Comparison of ENCODE assay signal across 8 mouse cellular contexts in genomic region chr7:134671003-134671461, GRCm38 (mm10). TPM values are rescaled to one million over a fixed set of nuclear protein-coding genes. Genes with fewer than 3 reads are reported as not detected.
DNase-seq lines count a peak whose midpoint lies in the region; ATAC-seq and TF ChIP-seq lines count a peak whose summit lies in the region.

No protein-coding gene starts in this region.

- TF ChIP-seq CTCF in hindbrain, postnatal 0 days (IDR thresholded peaks at IDR 0.05; ENCODE audit: low read depth): no peak
- no peak for TF ChIP-seq CTCF in liver, postnatal 0 days (IDR thresholded peaks at IDR 0.05; ENCODE audit: low read depth)

- peak overlapping the region; percentile 57 for H3K4me3 ChIP-seq in hindbrain, postnatal 0 days (ENCODE audit: low read length)
- H3K4me3 ChIP-seq in liver, postnatal 0 days (ENCODE audit: low read depth, low read length): peak overlapping the region; percentile 67

- peak; percentile 74 for DNase-seq in Muller cell, postnatal 12 days (ENCODE audit: inconsistent ontology term)
- peak; percentile 34 for DNase-seq in adrenal gland, postnatal 25 days
- peak; percentile 56 for DNase-seq in gastrocnemius, postnatal 10 days
- DNase-seq in hindbrain, postnatal 0 days (ENCODE audit: low spot score): peak; percentile 61
- peak; percentile 36 for DNase-seq in liver, postnatal 0 days
- DNase-seq in ovary, postnatal 14 days (ENCODE audit: low spot score): peak; percentile 33
- no peak for DNase-seq in spleen, adult 18-20 months
- DNase-seq in frontal cortex, adult 2 months (ENCODE audit: extremely low spot score in 1 of 2, low spot score in 1 of 2): no peak

- peak; percentile 58 for ATAC-seq in hindbrain, postnatal 0 days
- ATAC-seq in liver, postnatal 0 days: peak; percentile 58

- 3% methylated on average over 28 of the region's 28 CpGs for WGBS in hindbrain, postnatal 0 days
- 6% methylated on average over 28 of the region's 28 CpGs for WGBS in liver, postnatal 0 days (ENCODE audit: insufficient replicate concordance)

- peak overlapping the region; percentile 76 for H3K4me2 ChIP-seq in hindbrain, postnatal 0 days (ENCODE audit: low read depth, low read length)
- peak overlapping the region; percentile 81 for H3K4me2 ChIP-seq in liver, postnatal 0 days (ENCODE audit: low read depth, low read length)

- H3K9me3 ChIP-seq in hindbrain, postnatal 0 days (ENCODE audit: low read length): no peaks in the 10 kb centered on the region
- no peaks in the 10 kb centered on the region for H3K9me3 ChIP-seq in liver, postnatal 0 days (ENCODE audit: low read length)

- peak overlapping the region; percentile 70 for H3K27ac ChIP-seq in hindbrain, postnatal 0 days
- H3K27ac ChIP-seq in liver, postnatal 0 days (ENCODE audit: low read depth): peak overlapping the region; percentile 80

- TF ChIP-seq EP300 in liver, postnatal 0 days (IDR thresholded peaks at IDR 0.05; ENCODE audit: low read depth): no peak

- H3K27me3 ChIP-seq in hindbrain, postnatal 0 days (ENCODE audit: insufficient read depth, low read length): peaks cover 4% of the 10 kb centered on the region; the same call in 1 of the 2 replicates
- H3K27me3 ChIP-seq in liver, postnatal 0 days (ENCODE audit: insufficient read depth, low read length): 0 out of 2 replicates have a peak, but pooled peaks cover 3% of the 10 kb centered on the region

- peak overlapping the region; percentile 61 for H3K9ac ChIP-seq in hindbrain, postnatal 0 days (replicated peaks; ENCODE audit: low read length)
- H3K9ac ChIP-seq in liver, postnatal 0 days (replicated peaks): peak overlapping the region; percentile 79

- peaks cover 3% of the 10 kb centered on the region; the same call in 1 of the 2 replicates for H3K4me1 ChIP-seq in hindbrain, postnatal 0 days (ENCODE audit: insufficient read depth, low read length)
- H3K4me1 ChIP-seq in liver, postnatal 0 days (ENCODE audit: insufficient read depth): peaks cover 12% of the 10 kb centered on the region

- no peaks in the 10 kb centered on the region for H3K36me3 ChIP-seq in hindbrain, postnatal 0 days (ENCODE audit: insufficient read depth, low read length)
- no peaks in the 10 kb centered on the region for H3K36me3 ChIP-seq in liver, postnatal 0 days (replicated peaks; ENCODE audit: insufficient read depth, low read length)

RNA-seq across cellular contexts. Expression of gene Dock1, which starts 0.6 kb away (rescaled TPM):
- 182 and 201 TPM in 2 replicates for total RNA-seq in adrenal gland, postnatal 25 days (2021)
- total RNA-seq in gastrocnemius, postnatal 10 days (2021): 10 to 100 TPM; 21.6 to 30.6 TPM
- total RNA-seq in hindbrain, postnatal 0 days (2014; rRNA removed): 14.2 and 15.2 TPM in 2 replicates
- 8.0 and 9.0 TPM in 2 replicates for polyA plus RNA-seq in hindbrain, postnatal 0 days (2015; fragmentation: Nextera tagmentation; extraction: Ambion mirVana)
- 3.0 and 3.2 TPM in 2 replicates for polyA plus RNA-seq in liver, postnatal 0 days (2015; fragmentation: Nextera tagmentation; extraction: Ambion mirVana)
- 12.1 and 16.0 TPM in 2 replicates for polyA plus RNA-seq in frontal cortex, adult 2 months (2012; rRNA removed)

Comparison
In these comparisons a context has a peak if more than half of its experiments do, and no peak if none do; other contexts are left out.
1. DNase-seq: peak in Muller cell, postnatal 12 days (single experiment), adrenal gland, postnatal 25 days (single experiment), gastrocnemius, postnatal 10 days (single experiment), hindbrain, postnatal 0 days (single experiment), liver, postnatal 0 days (single experiment) and ovary, postnatal 14 days (single experiment); none in spleen, adult 18-20 months (0 of 2) and frontal cortex, adult 2 months (0 of 2).